Mouse (Mus musculus) C2C12 (cell line): ENCODE data around the gene Adgrv1.

Experiments used
- CEBPB ChIP-seq: IDR thresholded peaks from one replicate; pipeline ENCODE4 v1.6.1; 2011; ENCODE audit warnings: low read depth, mild to moderate bottlenecking, control low read depth, moderate library complexity
- CTCF ChIP-seq: IDR thresholded peaks from one replicate; pipeline ENCODE4 v1.5.1; 2011; ENCODE audit not compliant: control insufficient read depth, insufficient read depth, insufficient read length
- FOSL1 ChIP-seq: IDR thresholded peaks from one replicate; pipeline ENCODE4 v1.8.0; 2011; ENCODE audit warnings: mild to moderate bottlenecking, low read length; ENCODE audit not compliant: poor library complexity, insufficient read depth, severe bottlenecking
- MAX ChIP-seq: IDR thresholded peaks from one replicate; pipeline ENCODE4 v1.6.1; 2011; ENCODE audit warnings: mild to moderate bottlenecking, control low read depth
- MYOD1 ChIP-seq: IDR thresholded peaks from one replicate; pipeline ENCODE4 v1.6.1; 2011; ENCODE audit warnings: low read depth; ENCODE audit not compliant: control insufficient read depth, insufficient read length
- USF1 ChIP-seq: IDR thresholded peaks from one replicate; pipeline ENCODE4 v1.6.1; 2011; ENCODE audit warnings: low read depth, mild to moderate bottlenecking, control low read depth, moderate library complexity

DNA sequence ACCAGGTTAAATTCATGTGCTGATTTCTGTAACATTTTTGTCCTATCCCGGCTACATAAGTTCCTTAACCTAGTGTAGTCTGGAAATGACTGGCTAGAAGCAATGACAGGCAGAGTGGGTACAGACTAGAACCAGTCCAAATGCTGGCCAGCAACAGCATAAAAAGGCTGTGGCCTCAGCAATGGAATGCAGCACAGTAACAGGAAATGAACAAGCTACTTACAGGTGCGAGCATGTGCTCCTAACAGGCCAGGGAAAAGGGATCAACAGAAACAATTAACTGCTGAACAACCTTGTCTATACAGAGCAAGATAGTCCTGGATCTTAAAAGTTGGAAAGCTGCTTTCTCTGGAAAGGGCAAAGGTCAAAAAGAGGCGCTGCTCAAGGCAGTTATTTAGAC, 135.9 kb downstream of the Adgrv1 start:
- TF ChIP-seq CTCF (no peak), CEBPB (no peak), USF1 (no peak), MAX (no peak), MYOD1 (no peak), FOSL1 (no peak)
